Mouse (Mus musculus) liver, adult 2 months (tissue): Measurements from ENCODE around the gene Prickle4.

Source experiments
- CTCF ChIP-seq: fragments of 200-500 bp; IDR thresholded peaks from 2 replicates; pipeline ENCODE4 v1.5.1; 2011; ENCODE audit warnings: low read depth, low read length, control low read depth
- POLR2A ChIP-seq: fragments of 200-500 bp; IDR thresholded peaks from 2 replicates; pipeline ENCODE4 v1.6.1; 2011; ENCODE audit warnings: low read length, control low read depth; ENCODE audit not compliant: insufficient read depth; ENCODE audit errors: extremely low read depth

- TF ChIP-seq CTCF (no peak), POLR2A (no peak)
These were observed 20.5 kb upstream of the Prickle4 start for GRCm38 (mm10) chr17:47715037-47715436.
